11 mouse cellular contexts compared by ENCODE assay signal in the genomic region with DNA sequence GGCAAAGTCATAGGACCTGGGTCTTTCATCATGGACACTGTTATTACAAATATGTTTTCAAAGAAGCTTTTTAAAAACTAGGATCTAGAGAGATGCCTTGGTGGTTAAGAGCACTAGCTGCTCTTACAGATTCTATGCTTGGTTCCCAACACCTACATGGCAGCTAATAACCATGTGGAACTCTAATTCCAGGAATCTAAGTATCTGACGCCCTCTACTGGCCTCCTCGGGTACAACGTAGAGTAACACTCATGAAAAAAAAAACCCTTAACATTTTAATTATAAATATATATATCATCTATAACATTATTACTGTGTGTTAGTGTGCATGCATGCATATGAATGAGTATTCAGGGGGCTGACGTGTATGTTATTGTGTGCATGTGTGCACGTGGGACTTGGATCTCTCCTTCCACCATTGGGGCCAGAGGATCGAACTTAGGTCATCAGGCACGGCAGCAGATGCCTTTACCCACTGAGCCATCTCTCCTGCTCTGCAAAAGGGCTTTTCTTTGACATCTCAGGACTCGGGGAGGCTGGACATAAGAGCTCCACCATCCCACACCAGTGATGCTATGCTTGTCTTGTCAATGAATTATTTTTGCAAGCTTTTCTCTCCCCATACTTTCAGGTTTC. TPM values are rescaled to one million over a fixed set of nuclear protein-coding genes. Genes with fewer than 3 reads are reported as not detected.
DNase-seq lines count a peak whose midpoint lies in the region; ATAC-seq and TF ChIP-seq lines count a peak whose summit lies in the region.
"Had no signal": no experiment of that assay in that cellular context is flagged by ENCODE, and none has a peak within 500 bp of the region (broad histone marks: within the 10 kb centered on the region; RNA-seq: fewer than 3 reads in every experiment).

No protein-coding gene starts in this region.

- H3K4me3 ChIP-seq in cerebellum, adult 2 months (replicated peaks; ENCODE audit: insufficient read depth, low read depth, low read length), result no peak overlapping the region
- H3K4me3 ChIP-seq in midbrain, embryonic 14.5 days (replicated peaks; ENCODE audit: low read depth, low read length), result no peak overlapping the region
- no peak overlapping the region for H3K4me3 ChIP-seq in midbrain, embryonic 10.5 days
- no peak overlapping the region for H3K4me3 ChIP-seq in liver, embryonic 14.5 days (ENCODE audit: insufficient read depth in 1 of 2, low read depth in 2 of 2, low read length in 2 of 2)
- H3K4me3 ChIP-seq: megakaryocyte, embryonic 14.5 days had no signal

- no peak overlapping the region for H3K9ac ChIP-seq in midbrain, embryonic 14.5 days (replicated peaks; ENCODE audit: low read length)
- no peak overlapping the region for H3K9ac ChIP-seq in liver, embryonic 14.5 days (replicated peaks)

- H3K9me3 ChIP-seq in midbrain, embryonic 14.5 days (ENCODE audit: control insufficient read depth, low read length), result no peaks in the 10 kb centered on the region
- no peaks in the 10 kb centered on the region for H3K9me3 ChIP-seq in midbrain, embryonic 10.5 days (replicated peaks)
- H3K9me3 ChIP-seq in liver, embryonic 14.5 days (ENCODE audit: control insufficient read depth, low read length), result no peaks in the 10 kb centered on the region
- H3K9me3 ChIP-seq: G1E; megakaryocyte, embryonic 14.5 days had no signal

- TF ChIP-seq POLR2A in cerebellum, adult 2 months (IDR thresholded peaks at IDR 0.05; ENCODE audit: borderline replicate concordance, insufficient read depth, low read length), result no peak

- ATAC-seq in cerebellum, adult (ENCODE audit: insufficient number of reproducible peaks, low FRiP score, low TSS enrichment), result no peak
- no peak for ATAC-seq in midbrain, embryonic 14.5 days (ENCODE audit: low FRiP score, low TSS enrichment)
- no peak for ATAC-seq in liver, embryonic 14.5 days (ENCODE audit: insufficient read depth)
- ATAC-seq in megakaryocyte, adult 5-6 weeks (ENCODE audit: poor library complexity, severe bottlenecking), result no peak
- no peak for ATAC-seq in frontal cortex, adult (ENCODE audit: low TSS enrichment)

- H3K27me3 ChIP-seq in cerebellum, adult 2 months (ENCODE audit: control insufficient read depth, insufficient read depth, low read length), result no peaks in the 10 kb centered on the region
- no peaks in the 10 kb centered on the region for H3K27me3 ChIP-seq in midbrain, embryonic 14.5 days (ENCODE audit: control insufficient read depth, insufficient read depth, low read length)
- no peaks in the 10 kb centered on the region for H3K27me3 ChIP-seq in midbrain, embryonic 10.5 days (ENCODE audit: low read depth, poor library complexity, severe bottlenecking)
- H3K27me3 ChIP-seq in liver, embryonic 14.5 days (ENCODE audit: control insufficient read depth, insufficient read depth, low read length), result no peaks in the 10 kb centered on the region

- no peak for TF ChIP-seq EP300 in liver, embryonic 14.5 days (IDR thresholded peaks at IDR 0.05; ENCODE audit: low read depth)

- H3K4me2 ChIP-seq in midbrain, embryonic 14.5 days (ENCODE audit: low read length), result no peak overlapping the region
- no peak overlapping the region for H3K4me2 ChIP-seq in liver, embryonic 14.5 days (ENCODE audit: low read depth)

- DNase-seq in cerebellum, adult 2 months, result peak in 1 of 2 experiments; percentile 44
- DNase-seq in midbrain, embryonic 14.5 days, result peak; percentile 73
- DNase-seq in midbrain, embryonic 10.5 days (ENCODE audit: low spot score), result no peak
- DNase-seq in cerebellum, postnatal 14 days, result peak; percentile 59 to 72
- DNase-seq in liver, embryonic 14.5 days (ENCODE audit: low read depth in 3 of 3, low spot score in 3 of 3), result peak in 1 of 3 experiments; percentile 23

- TF ChIP-seq CTCF in cerebellum, adult 2 months (IDR thresholded peaks at IDR 0.05; ENCODE audit: borderline replicate concordance, insufficient read depth, low read depth, low read length), result peak; percentile 4; the same call in 1 of the 2 replicates
- TF ChIP-seq CTCF in liver, embryonic 14.5 days (IDR thresholded peaks at IDR 0.05; ENCODE audit: low read depth), result peak; percentile 44

- WGBS in cerebellum, adult 2 months, result 31% methylated on average over 8 of the region's 8 CpGs
- WGBS in midbrain, embryonic 14.5 days, result 31% methylated on average over 8 of the region's 8 CpGs
- 35% methylated on average over 8 of the region's 8 CpGs for WGBS in midbrain, embryonic 10.5 days
- WGBS in liver, embryonic 14.5 days (ENCODE audit: insufficient replicate concordance), result 31% methylated on average over 8 of the region's 8 CpGs

- no peak overlapping the region for H3K27ac ChIP-seq in cerebellum, adult 2 months (ENCODE audit: insufficient read depth, low read length)
- no peak overlapping the region for H3K27ac ChIP-seq in midbrain, embryonic 14.5 days (replicated peaks; ENCODE audit: low read depth, low read length)
- no peak overlapping the region for H3K27ac ChIP-seq in midbrain, embryonic 10.5 days (replicated peaks)
- H3K27ac ChIP-seq in liver, embryonic 14.5 days, result no peak overlapping the region

- H3K4me1 ChIP-seq in cerebellum, adult 2 months (ENCODE audit: control insufficient read depth, insufficient read depth, low read length), result no peaks in the 10 kb centered on the region
- peaks cover 13% of the 10 kb centered on the region for H3K4me1 ChIP-seq in midbrain, embryonic 14.5 days (ENCODE audit: control insufficient read depth, insufficient read depth, low read length)
- H3K4me1 ChIP-seq in midbrain, embryonic 10.5 days, result peaks cover 41% of the 10 kb centered on the region
- H3K4me1 ChIP-seq in liver, embryonic 14.5 days (replicated peaks; ENCODE audit: control insufficient read depth in 2 of 2, insufficient read depth in 2 of 2, low read length in 1 of 2), result peaks cover 9 to 15% of the 10 kb centered on the region in 2 experiments

- H3K36me3 ChIP-seq in midbrain, embryonic 14.5 days (ENCODE audit: control insufficient read depth, insufficient read depth, low read length), result no peaks in the 10 kb centered on the region
- H3K36me3 ChIP-seq in midbrain, embryonic 10.5 days, result peaks cover 5% of the 10 kb centered on the region; the same call in 1 of the 2 replicates
- H3K36me3 ChIP-seq in liver, embryonic 14.5 days (replicated peaks; ENCODE audit: control insufficient read depth, insufficient read depth, low read depth), result no peaks in the 10 kb centered on the region

RNA-seq across cellular contexts. Expression of a gene that starts 2.2 kb away (rescaled TPM):
- 54.2 and 54.9 TPM in 2 replicates for polyA plus RNA-seq in cerebellum, adult 2 months (2012; rRNA removed)
- polyA plus RNA-seq in midbrain, embryonic 14.5 days (2014; fragmentation: Nextera tagmentation; extraction: Ambion mirVana), result 40.5 and 57.6 TPM in 2 replicates
- polyA plus RNA-seq in midbrain, embryonic 10.5 days (2016; fragmentation: Nextera tagmentation; extraction: Ambion mirVana), result 54.5 and 60.4 TPM in 2 replicates
- 14.9 and 18.7 TPM in 2 replicates for polyA plus RNA-seq in liver, embryonic 14.5 days (2012; rRNA removed)
- 9.6 and 10.1 TPM in 2 replicates for polyA plus RNA-seq in liver, embryonic 14.5 days (2014; fragmentation: Nextera tagmentation; extraction: Ambion mirVana)
- total RNA-seq in megakaryocyte, adult 5-6 weeks (2015), result 18.2 and 21.0 TPM in 2 replicates
- total RNA-seq in megakaryocyte, adult 5-6 weeks (2017), result 41.8 and 54.2 TPM in 2 replicates

RNA-seq across cellular contexts. Expression of a gene that starts 3.4 kb away (rescaled TPM):
- polyA plus RNA-seq in cerebellum, adult 2 months (2012; rRNA removed), result 0.74 and 1.1 TPM in 2 replicates
- 5.9 and 9.8 TPM in 2 replicates for polyA plus RNA-seq in midbrain, embryonic 14.5 days (2014; fragmentation: Nextera tagmentation; extraction: Ambion mirVana)
- 2.5 and 2.9 TPM in 2 replicates for polyA plus RNA-seq in midbrain, embryonic 10.5 days (2016; fragmentation: Nextera tagmentation; extraction: Ambion mirVana)
- polyA plus RNA-seq in liver, embryonic 14.5 days (2012; rRNA removed), result 0.04 and 0.15 TPM in 2 replicates
- 0.08 and 0.20 TPM in 2 replicates for polyA plus RNA-seq in liver, embryonic 14.5 days (2014; fragmentation: Nextera tagmentation; extraction: Ambion mirVana)
- not detected in 2 replicates for total RNA-seq in megakaryocyte, adult 5-6 weeks (2015)
- total RNA-seq in megakaryocyte, adult 5-6 weeks (2017), result not detected in 2 replicates
- polyA plus RNA-seq: G1E had no signal

RNA-seq across cellular contexts. Expression of a gene that starts 54.7 kb away (rescaled TPM):
- polyA plus RNA-seq in cerebellum, adult 2 months (2012; rRNA removed), result not detected in 2 replicates
- not detected in 2 replicates for polyA plus RNA-seq in midbrain, embryonic 14.5 days (2014; fragmentation: Nextera tagmentation; extraction: Ambion mirVana)
- 2.5 and 3.7 TPM in 2 replicates for polyA plus RNA-seq in midbrain, embryonic 10.5 days (2016; fragmentation: Nextera tagmentation; extraction: Ambion mirVana)
- polyA plus RNA-seq in liver, embryonic 14.5 days (2012; rRNA removed), result 3.2 and 4.6 TPM in 2 replicates
- polyA plus RNA-seq in liver, embryonic 14.5 days (2014; fragmentation: Nextera tagmentation; extraction: Ambion mirVana), result 6.6 and 7.5 TPM in 2 replicates
- total RNA-seq in megakaryocyte, adult 5-6 weeks (2015), result not detected in 2 replicates
- not detected in 2 replicates for total RNA-seq in megakaryocyte, adult 5-6 weeks (2017)
- total RNA-seq: G1E had no signal
- polyA plus RNA-seq: frontal cortex, adult 2 months; G1E had no signal
